Mouse (Mus musculus): ENCODE measurements around the gene Timm23. TPM values are rescaled to one million over a fixed set of nuclear protein-coding genes. Genes with fewer than 3 reads are reported as not detected.

The Timm23 gene
- polyA plus RNA-seq, 1 experiment: 83.6 TPM

DNA sequence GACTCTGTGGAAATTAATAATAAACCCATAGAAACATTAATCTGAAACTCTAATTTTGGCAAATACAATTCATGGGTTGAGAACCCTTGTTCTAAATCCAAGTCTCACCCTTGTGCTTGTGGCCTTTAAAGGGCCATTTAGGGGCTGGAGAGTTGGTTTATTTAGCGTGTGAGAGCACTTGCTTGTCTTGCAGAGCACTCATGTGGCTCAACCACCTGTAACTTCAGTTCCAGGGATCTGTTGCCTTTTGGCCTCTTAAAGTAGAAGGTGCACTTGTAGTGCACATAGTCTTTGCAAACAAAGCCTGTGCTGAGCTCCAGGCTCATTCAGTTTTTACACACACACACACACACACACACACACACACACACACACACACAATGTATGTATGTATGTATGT lies 34.9 kb downstream of the Timm23 start:
- no peak overlapping the region for H3K4me3 ChIP-seq (replicated peaks; ENCODE audit: extremely low read depth, low read depth, low read length)

DNA sequence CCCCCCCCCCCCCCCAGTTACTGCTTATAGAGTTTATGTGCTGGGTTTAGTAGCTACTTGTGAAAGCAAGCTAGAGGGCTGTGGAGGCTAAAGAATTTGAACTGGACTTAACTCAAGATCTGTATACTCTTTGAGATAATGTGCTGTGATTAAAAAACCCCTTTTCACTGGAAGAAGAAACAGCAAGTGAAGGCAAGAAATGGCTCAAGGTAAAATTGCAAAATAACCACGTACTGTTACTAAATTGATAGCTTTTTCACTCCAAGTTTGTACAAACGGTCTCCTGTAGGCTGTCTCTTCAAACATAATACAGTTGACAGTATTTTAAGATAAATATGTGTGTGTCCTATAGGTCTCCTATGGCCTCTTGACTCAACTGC lies 35.6 kb downstream of the Timm23 start:
- no peak overlapping the region for H3K4me3 ChIP-seq (replicated peaks; ENCODE audit: extremely low read depth, low read depth, low read length)
- peaks cover 8% of the 10 kb centered on the region for H3K4me1 ChIP-seq (ENCODE audit: control insufficient read depth, insufficient read depth, low read length)
- 54% methylated on average over 2 of the region's 2 CpGs for WGBS
- TF ChIP-seq POLR2A (IDR thresholded peaks at IDR 0.05; ENCODE audit: borderline replicate concordance, extremely low read depth, low read depth, low read length) (no peak), CTCF (IDR thresholded peaks at IDR 0.05; ENCODE audit: insufficient read depth, low read length) (no peak)
- no peak for DNase-seq

More for the DNA sequence above, 34.9 kb downstream of the Timm23 start:
- TF ChIP-seq CTCF (IDR thresholded peaks at IDR 0.05; ENCODE audit: insufficient read depth, low read length) (no peak), POLR2A (IDR thresholded peaks at IDR 0.05; ENCODE audit: borderline replicate concordance, extremely low read depth, low read depth, low read length) (no peak)
- H3K4me1 ChIP-seq (ENCODE audit: control insufficient read depth, insufficient read depth, low read length): peaks cover 8% of the 10 kb centered on the region
- 58% methylated on average over 1 of the region's 1 CpGs for WGBS
- DNase-seq: peak; percentile 37

DNA sequence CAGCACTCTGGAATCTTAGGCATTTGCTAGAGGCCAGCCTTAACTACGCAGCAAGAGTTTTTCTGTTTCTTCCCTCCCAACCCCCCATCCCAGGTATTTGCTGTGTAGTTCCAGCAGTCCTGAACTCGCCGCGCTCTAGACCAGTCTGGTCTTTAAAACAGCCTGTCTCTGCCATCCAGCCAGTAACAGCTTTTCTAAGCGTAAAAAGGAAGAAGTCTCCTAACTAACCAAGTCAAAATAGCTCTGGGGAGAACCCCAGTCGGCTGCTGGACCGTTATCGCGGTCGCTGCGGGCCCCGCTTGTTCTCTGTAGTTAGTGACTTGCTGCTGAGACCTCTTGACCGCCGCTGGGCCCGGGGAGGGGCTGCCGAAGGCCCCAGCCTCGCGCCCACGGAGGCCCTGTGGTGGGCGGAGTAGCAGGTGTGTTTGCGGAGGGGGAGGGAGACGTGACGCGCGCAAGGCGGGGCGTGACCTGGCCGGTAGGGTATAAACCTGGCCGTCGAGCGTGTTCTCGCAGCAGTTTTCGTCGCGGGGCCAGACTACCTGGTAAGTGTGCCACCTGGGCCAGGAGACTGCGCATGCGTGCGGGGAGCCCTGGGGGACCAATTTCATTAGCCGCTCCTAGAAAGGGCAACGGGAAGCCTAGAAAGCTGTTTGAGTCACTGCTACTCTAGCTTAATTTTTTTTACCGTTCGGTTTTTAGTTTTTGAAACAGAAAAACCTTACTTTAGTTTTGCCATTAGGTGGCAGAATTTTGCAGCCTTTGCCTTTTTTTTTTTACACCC lies 36.2 kb downstream of the Timm23 start:
- whole genome bisulfite sequencing: 1% methylated on average over 42 of the region's 42 CpGs
- peak; percentile 72 for DNase-seq
- TF ChIP-seq CTCF (IDR thresholded peaks at IDR 0.05; ENCODE audit: insufficient read depth, low read length) (no peak), POLR2A (IDR thresholded peaks at IDR 0.05; ENCODE audit: borderline replicate concordance, extremely low read depth, low read depth, low read length) (peak; percentile 71; the same call in 1 of the 2 replicates)
- H3K4me3 ChIP-seq (replicated peaks; ENCODE audit: extremely low read depth, low read depth, low read length): peak overlapping the region; percentile 33
- H3K4me1 ChIP-seq (ENCODE audit: control insufficient read depth, insufficient read depth, low read length): peaks cover 11% of the 10 kb centered on the region

DNA sequence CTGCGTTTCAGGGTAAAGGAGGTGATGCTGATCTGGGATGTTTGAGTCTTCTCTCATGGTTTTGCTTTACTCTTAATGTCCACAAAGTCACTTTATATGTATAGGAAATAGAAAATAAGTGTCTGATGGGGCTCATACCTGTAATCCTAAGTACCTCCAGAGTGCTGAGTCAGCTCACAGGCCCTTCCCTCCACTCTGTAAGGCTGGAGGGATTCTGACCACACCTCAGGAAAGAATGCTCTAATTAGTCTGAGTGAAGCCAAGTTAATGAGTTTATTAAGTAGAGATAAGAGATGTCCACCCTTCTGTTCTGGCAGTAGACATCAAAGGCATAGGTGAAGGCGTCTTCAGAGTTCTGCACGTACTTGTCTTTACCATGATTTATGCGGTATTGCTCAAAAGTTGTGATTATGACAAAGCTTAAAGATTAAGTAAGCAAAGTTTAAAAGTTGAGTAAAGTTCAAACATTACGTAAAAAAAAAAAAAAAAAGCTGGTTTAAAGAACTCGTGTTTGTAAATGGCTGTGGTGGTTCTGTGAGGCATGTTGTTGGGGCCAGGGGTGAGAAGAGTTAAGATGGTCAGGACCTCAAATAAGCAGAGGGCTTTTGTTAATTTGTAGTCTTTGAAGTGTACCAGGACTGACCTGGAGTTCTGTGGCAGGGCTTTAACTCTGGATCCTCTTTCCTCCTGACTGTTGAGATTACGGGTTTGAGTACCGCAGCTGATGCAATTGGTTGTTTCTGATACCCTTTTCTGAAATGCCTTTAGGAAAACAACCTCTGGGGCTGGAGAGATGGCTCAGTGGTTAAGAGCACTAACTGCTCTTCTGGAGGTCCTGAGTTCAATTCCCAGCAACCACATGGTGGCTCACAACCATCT lies 37.3 kb downstream of the Timm23 start:
- WGBS: 71% methylated on average over 8 of the region's 8 CpGs
- Histone ChIP-seq H3K4me1 (ENCODE audit: control insufficient read depth, insufficient read depth, low read length) (peaks cover 11% of the 10 kb centered on the region), H3K4me3 (replicated peaks; ENCODE audit: extremely low read depth, low read depth, low read length) (no peak overlapping the region)
- DNase-seq: no peak
- TF ChIP-seq POLR2A (IDR thresholded peaks at IDR 0.05; ENCODE audit: borderline replicate concordance, extremely low read depth, low read depth, low read length) (no peak), CTCF (IDR thresholded peaks at IDR 0.05; ENCODE audit: insufficient read depth, low read length) (no peak)

DNA sequence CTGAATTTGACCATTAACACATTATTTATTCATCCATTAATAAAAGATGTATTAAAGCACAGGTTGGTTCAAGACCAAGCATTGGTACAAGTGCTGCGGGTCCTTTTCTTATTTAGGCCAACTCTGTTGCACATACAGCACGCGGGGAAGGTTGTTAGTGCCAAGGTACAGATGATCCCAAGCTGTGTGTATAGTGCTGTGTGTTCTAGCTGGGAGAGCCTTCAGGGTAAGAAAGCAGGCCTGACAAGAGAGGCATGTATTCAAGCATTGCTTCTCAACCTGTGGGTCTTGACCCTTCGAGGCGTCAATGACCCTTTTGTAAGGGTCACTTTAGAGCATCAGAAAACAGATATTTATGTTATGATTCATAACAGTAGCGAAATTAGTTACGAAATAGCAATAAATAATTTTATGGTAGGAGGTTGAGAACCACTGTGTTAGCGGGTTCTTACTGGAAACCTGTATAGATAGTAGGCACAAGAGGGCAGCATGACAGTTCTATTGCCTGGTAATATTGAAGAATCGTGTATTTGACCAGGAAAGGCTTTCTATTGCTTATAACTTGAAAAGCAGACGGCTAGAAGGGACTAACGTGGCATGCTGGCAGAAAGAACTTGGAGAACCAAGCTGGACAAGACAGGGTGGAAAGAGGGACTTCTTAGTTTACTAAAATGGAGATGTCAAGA lies 38.4 kb downstream of the Timm23 start:
- no peak for TF ChIP-seq POLR2A (IDR thresholded peaks at IDR 0.05; ENCODE audit: borderline replicate concordance, extremely low read depth, low read depth, low read length)
- no peak for TF ChIP-seq CTCF (IDR thresholded peaks at IDR 0.05; ENCODE audit: insufficient read depth, low read length)
- DNase-seq: no peak
- Histone ChIP-seq H3K4me3 (replicated peaks; ENCODE audit: extremely low read depth, low read depth, low read length) (no peak overlapping the region), H3K4me1 (ENCODE audit: control insufficient read depth, insufficient read depth, low read length) (peaks cover 11% of the 10 kb centered on the region)
- 88% methylated on average over 11 of the region's 11 CpGs for WGBS

DNA sequence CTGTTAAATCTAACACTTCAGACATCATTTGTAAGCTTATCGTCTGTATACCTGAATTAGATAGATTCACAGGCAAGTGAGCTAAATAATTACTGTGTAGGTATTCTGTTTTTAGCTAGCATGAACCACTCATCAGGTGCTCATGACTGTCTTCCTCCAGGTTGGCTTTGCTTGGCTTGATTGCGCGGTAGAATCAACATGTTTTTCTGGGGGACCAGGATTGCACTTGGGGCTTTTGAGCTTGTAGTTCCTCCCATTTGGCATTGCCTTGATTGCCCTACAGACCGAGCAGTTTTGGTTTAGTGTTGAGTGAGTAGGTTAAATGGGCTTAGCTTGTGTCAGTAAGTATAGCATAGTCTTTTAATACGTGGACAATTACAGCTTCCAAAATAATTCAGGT lies 39.5 kb downstream of the Timm23 start:
- peaks cover 9% of the 10 kb centered on the region for H3K4me1 ChIP-seq (ENCODE audit: control insufficient read depth, insufficient read depth, low read length)
- WGBS: 91% methylated on average over 5 of the region's 5 CpGs
- TF ChIP-seq POLR2A (IDR thresholded peaks at IDR 0.05; ENCODE audit: borderline replicate concordance, extremely low read depth, low read depth, low read length) (no peak), CTCF (IDR thresholded peaks at IDR 0.05; ENCODE audit: insufficient read depth, low read length) (no peak)

DNA sequence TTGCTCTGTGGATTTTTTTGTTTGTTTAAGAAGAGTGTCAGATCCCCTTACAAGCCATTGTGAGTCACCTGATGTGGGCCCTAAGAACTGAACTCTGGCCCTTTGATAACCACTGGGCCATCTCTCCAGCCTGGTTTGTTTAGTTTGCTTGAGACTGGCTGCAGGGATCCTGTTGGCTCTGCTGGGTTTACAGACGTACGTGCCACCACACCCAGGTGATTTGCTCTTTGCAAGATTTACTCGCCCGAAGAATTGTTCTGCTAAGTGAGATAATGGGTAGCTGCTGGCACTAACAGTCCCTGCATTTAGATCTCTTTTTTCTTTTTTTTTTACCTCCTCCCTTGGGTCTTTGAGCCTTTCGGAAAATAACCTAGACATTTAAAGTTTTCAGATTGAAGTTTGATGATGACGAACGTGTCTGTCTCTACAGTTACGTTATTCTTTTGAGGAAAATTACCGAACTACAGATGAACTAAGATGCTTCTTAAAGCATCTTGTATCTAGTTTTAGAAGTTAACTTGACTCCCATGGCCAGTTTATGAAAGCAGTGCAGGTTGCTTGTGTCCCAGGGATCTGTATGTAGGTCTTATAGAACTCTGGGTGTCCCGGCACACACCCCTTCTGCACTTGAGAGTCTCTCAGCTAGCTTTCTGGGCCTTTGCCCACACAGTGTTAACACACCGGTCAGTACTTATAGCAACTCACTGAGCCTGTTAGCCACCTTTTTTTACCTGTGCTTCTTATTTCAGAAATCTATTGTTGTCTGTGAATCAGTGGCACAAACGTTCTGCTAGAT lies 40.4 kb downstream of the Timm23 start:
- Histone ChIP-seq H3K4me1 (ENCODE audit: control insufficient read depth, insufficient read depth, low read length) (peaks cover 6% of the 10 kb centered on the region), H3K4me3 (replicated peaks; ENCODE audit: extremely low read depth, low read depth, low read length) (no peak overlapping the region)
- TF ChIP-seq POLR2A (IDR thresholded peaks at IDR 0.05; ENCODE audit: borderline replicate concordance, extremely low read depth, low read depth, low read length) (no peak), CTCF (IDR thresholded peaks at IDR 0.05; ENCODE audit: insufficient read depth, low read length) (no peak)
- DNase-seq: no peak
- 64% methylated on average over 12 of the region's 12 CpGs for WGBS

More for the DNA sequence above, 39.5 kb downstream of the Timm23 start:
- no peak for DNase-seq
- no peak overlapping the region for H3K4me3 ChIP-seq (replicated peaks; ENCODE audit: extremely low read depth, low read depth, low read length)

DNA sequence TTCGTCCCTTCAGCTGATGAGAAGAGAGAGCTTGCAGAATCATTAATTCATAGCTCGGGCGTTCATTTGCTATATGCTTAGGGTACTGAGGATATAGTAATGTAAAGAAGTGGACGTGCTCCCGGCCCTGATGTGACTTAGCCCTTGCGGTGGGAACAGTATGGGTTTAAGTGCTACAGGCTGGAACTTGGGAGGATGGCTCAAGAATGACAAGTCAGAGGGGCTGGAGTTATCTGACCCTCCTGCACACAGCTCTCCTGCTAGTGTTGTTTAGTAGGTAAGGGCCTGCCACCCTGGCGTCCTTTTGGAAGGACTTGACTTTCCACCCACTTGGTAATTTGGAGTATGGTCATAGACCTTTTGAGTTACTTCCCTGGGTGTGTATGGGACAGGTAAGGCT lies 41.1 kb downstream of the Timm23 start:
- 26% methylated on average over 7 of the region's 7 CpGs for WGBS
- DNase-seq: no peak
- peak overlapping the region; percentile 90 for H3K4me3 ChIP-seq (replicated peaks; ENCODE audit: extremely low read depth, low read depth, low read length)
- H3K4me1 ChIP-seq (ENCODE audit: control insufficient read depth, insufficient read depth, low read length): peaks cover 6% of the 10 kb centered on the region
- no peak for TF ChIP-seq POLR2A (IDR thresholded peaks at IDR 0.05; ENCODE audit: borderline replicate concordance, extremely low read depth, low read depth, low read length)
- no peak for TF ChIP-seq CTCF (IDR thresholded peaks at IDR 0.05; ENCODE audit: insufficient read depth, low read length)
